Mouse (Mus musculus) embryonic fibroblast, embryonic 13.5 days (primary cell): ENCODE data around the gene Kctd12b.

ENCODE experiments used
- CTCF ChIP-seq: IDR thresholded peaks from 2 replicates; pipeline ENCODE4 v1.5.1; 2011; ENCODE audit warnings: mild to moderate bottlenecking, control low read depth, low read length, moderate library complexity, borderline replicate concordance; ENCODE audit not compliant: insufficient read depth
- POLR2A ChIP-seq: IDR thresholded peaks from 2 replicates; pipeline ENCODE4 v1.6.1; 2011; ENCODE audit warnings: low read depth, mild to moderate bottlenecking, control low read depth, low read length, moderate library complexity

GRCm38 (mm10) chrX:153664903-153665302 is 31.3 kb downstream of the Kctd12b start:
- TF ChIP-seq CTCF (no peak), POLR2A (no peak)
